Mouse (Mus musculus) right cerebral cortex, postnatal 36 days (tissue): Measurements from ENCODE around the gene Eif4enif1.
A peak's percentile ranks its signal among the peaks of the same experiment; 100 is the strongest.
"Not testable (repeated sequence)": the region's sequence is repeated elsewhere in the genome, so short reads cannot be mapped to it uniquely, and the experiment has no call there.

Source experiments
- DNase-seq, 2 experiments: peaks; one replicate each; pipeline ENCODE4 v3.0.0; 2022; ENCODE audit warnings: low spot score in 2 of 2, mixed read lengths in 1 of 2

The Eif4enif1 gene

DNA sequence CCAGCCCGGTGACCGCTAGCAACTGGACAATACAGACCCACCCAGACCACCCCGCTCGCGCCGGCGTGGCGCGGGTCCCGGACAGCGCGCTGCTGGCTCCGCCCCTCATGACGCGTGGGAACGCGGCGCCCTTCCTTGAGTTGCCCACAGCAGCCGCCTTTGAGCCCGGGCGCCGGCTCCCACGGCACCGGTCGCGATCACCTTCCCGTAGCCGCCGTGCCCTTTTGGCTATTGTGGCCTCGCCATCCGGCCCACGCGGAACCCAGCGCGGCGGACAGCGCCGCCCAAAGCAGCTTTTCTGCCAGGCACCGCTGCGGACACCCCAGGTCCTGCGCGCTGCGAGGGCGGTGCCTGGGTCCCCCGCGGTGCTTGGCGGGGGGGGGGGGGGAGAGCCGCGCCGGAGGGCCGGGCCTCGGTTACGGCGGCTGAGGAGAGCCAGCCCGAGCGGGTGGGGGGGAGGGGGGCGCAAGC lies at the start of gene Eif4enif1:
TSS of gene Eif4enif1 (plus strand) at position 162 of the 471 bp plus-strand sequence.
- DNase-seq, result peak; percentile 80 to 86

DNA sequence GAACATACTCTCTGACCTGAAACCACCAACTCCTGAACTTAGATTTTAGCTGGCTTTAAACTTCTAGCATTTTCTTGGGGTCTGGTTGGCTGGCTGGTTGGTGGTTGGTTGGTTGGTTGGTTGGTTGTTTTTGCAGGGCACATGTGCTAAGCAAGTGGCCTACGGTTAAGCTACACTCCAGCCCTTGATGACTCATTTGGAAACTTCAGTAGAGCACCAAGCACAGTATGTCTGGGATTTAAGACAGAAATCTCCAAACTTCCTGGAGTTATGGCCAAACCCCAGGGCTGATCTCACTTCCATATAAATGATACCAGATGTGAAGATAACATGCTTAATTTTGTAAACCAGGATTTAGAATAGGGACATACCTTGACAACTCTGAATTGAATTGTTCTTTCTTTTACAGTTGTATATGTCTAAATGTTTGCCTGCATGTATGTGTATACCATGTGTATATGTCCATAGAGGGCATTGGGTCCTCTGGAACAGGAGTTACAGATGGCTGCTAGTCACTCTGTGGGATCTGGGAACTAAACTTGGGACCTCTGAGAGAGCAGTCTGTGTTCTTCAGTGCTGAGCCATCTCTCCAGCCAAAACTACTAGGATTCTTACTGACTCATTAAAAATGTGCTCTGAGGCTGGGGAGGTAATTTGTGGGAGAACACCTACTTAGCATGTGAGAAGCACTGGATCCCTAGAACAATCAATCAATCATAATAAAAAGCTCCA lies 48.4 kb upstream of the Eif4enif1 start:
- DNase-seq, result peak; percentile 63 to 66

DNA sequence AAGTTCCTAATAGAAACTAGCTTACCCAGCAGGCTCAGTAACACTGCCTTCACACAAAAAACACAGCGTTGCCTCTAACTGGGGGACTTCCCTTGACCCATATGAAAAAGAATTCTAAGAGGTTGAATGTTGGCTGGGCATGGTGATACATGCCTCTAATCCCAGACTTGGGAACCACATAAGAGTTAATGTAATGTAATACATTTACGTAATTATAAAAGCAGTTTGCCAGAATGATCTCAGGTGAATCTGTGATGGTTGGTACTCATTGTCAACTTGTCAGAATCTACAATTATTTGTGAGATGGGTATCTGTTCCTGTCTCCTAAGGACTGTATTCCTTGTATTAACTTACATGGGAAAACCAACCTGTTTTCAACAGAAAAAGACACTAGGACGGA lies 45.2 kb upstream of the Eif4enif1 start:
- DNase-seq, result not testable (repeated sequence)

- peak in 1 of 2 experiments; percentile 34 for DNase-seq
These were observed 44.2 kb upstream of the Eif4enif1 start for GRCm38 (mm10) chr11:3157996-3158395.

GRCm38 (mm10) chr11:3158800-3159199 lies 43.4 kb upstream of the Eif4enif1 start:
- not testable (repeated sequence) for DNase-seq

GRCm38 (mm10) chr11:3161370-3161769 lies 40.8 kb upstream of the Eif4enif1 start:
- peak; percentile 47 to 57 for DNase-seq

- peak; percentile 55 to 70 for DNase-seq
These were observed 39.8 kb upstream of the Eif4enif1 start for GRCm38 (mm10) chr11:3162236-3162897.

DNA sequence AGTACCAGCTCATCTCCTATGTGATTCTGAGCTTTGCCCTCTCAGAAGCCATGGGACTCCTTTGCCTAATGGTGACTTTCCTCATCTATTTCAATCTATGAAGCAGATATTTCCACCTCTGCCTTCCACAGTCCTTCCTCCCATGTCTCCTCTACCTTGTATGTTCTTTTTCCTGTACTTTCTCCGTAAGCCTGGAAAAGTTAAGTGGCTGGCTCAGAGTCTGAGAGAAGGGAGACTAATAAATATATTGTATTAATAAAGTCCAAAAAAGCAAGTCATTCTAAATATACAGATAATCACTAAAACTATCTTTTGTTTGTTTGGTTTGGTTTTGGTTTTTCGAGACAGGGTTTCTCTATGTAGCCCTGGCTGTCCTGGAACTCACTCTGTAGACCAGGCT lies 39.1 kb upstream of the Eif4enif1 start:
- DNase-seq, result not testable (repeated sequence)

GRCm38 (mm10) chr11:3163661-3164060 lies 38.5 kb upstream of the Eif4enif1 start:
- not testable (repeated sequence) for DNase-seq

- DNase-seq, result not testable (repeated sequence)
These were observed 36.9 kb upstream of the Eif4enif1 start for GRCm38 (mm10) chr11:3165210-3165782.

DNA sequence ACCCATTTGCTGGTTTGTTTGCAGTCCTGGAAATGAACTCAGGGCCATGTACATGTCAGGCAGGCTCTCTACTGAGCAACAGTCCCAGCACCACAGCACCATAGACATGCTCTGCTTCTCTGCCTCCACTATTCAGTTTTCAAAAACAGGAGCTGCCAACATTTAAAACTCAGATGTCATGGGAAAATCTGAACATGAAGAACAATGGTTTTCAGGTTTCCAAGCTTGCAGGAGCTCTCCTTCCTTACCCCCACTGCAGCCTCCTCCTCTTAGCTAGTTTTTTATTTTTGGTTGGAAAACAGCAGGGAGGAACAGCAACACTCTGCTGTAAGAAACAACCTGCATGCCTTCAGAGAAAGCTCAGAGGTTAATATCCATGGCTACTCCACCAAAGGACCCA lies 35.9 kb upstream of the Eif4enif1 start:
- DNase-seq, result not testable (repeated sequence)

- DNase-seq, result not testable (repeated sequence)
These were observed 35.1 kb upstream of the Eif4enif1 start for GRCm38 (mm10) chr11:3167129-3167528.

DNA sequence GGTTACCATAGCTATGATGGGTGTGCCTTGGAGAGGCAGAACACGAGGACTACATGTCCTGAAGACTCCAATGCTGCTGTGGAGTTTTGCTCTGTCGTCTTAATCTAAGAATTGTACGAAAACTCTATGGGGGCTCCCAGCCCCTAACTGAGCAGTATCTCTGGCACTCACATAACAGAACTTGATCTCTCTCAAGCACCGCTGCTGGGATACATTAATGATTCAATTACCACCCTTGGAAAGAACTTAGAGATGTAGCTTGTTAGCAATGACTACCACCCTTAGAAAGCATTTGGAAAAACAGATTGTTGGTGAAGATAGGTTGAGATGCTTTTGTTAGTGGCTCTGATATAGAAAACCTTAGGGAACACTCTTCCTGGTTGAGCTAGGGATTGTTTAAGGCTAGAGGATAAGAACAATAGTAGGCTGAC lies 34.6 kb upstream of the Eif4enif1 start:
- DNase-seq, result peak in 1 of 2 experiments; percentile 52

- DNase-seq, result peak in 1 of 2 experiments; percentile 49
These were observed 33.1 kb upstream of the Eif4enif1 start for GRCm38 (mm10) chr11:3169042-3169441.

GRCm38 (mm10) chr11:3171931-3172330 lies 30.3 kb upstream of the Eif4enif1 start:
- DNase-seq, result peak; percentile 48 to 56

- DNase-seq, result not testable (repeated sequence)
These were observed 29.7 kb upstream of the Eif4enif1 start for GRCm38 (mm10) chr11:3172526-3172925.

DNA sequence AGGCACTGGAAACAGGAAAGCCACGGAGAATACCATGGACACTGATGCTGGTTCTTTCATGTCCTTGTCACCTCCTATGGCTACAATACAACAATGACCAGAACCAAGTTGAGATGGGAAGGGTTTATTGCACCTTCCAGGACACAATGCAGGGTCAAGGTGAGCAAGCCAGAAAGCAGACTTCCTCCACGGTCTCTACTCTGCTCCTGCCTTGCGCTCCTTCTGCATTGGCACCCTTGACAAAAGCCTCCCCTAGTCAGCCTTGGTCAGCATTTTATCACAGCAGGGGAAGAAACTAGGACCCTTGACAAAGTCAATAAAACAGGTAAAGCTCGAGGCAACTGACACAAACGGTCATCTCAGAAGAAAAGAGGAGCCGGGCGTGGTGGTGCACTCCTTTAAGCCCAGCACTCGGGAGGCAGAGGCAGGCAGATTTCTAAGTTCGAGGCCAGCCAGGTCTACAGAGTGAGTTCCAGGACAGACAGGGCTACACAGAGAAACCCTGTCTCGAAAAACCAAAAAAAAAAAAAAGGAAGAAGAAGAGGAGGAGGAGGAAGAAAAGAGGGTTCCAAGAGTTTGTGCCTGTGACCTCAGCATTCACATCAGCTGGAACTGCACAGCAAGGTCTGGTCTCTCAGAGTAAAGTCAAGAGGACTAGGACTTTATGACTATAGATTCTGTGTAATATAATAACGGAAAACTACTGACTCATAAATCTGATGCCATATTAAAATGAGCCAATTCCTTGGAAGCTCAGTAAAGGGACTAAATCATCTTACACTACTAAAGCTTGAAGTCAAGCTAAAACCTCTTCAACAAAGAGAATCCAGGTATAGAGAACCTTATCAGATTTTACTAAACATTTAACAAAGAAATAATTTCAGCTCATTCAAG lies 28.5 kb upstream of the Eif4enif1 start:
- peak; percentile 60 to 78 for DNase-seq

- not testable (repeated sequence) for DNase-seq
These were observed 23.0 kb upstream of the Eif4enif1 start for GRCm38 (mm10) chr11:3178968-3179725.

DNA sequence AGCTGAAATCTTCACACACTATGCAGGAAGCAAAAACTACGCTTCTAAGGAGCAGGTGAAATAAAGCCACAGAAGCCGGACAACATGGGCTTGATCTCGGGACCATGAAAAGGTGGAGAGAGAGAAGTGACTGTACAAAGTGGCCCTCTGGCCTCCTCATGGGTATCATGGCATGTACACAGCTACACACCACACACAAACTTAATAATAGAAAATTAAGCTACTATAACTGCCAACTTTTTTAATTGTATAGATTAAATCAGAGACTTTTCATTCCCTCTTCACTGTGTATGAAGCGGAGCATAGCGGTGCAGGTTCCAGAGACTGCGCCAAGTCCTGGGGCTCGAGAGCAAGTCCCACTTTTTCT lies 22.5 kb upstream of the Eif4enif1 start:
- not testable (repeated sequence) for DNase-seq

GRCm38 (mm10) chr11:3180510-3181160 lies 21.6 kb upstream of the Eif4enif1 start:
- DNase-seq, result not testable (repeated sequence)
